Mouse (Mus musculus) erythroblast, embryonic 14.5 days (primary cell): Measurements from ENCODE around the gene Klhl9. TPM values are rescaled to one million over a fixed set of nuclear protein-coding genes. Genes with fewer than 3 reads are reported as not detected.

Experiments used
- H3K27me3 ChIP-seq: 2 replicates; pipeline ENCODE4 v1.6.1; 2012; ENCODE audit warnings: inconsistent platforms; ENCODE audit not compliant: control insufficient read depth
- H3K36me3 ChIP-seq: 2 replicates; pipeline ENCODE4 v1.6.1; 2012; ENCODE audit warnings: mild to moderate bottlenecking, inconsistent platforms; ENCODE audit not compliant: control insufficient read depth
- H3K4me1 ChIP-seq: 2 replicates; pipeline ENCODE4 v1.6.1; 2012; ENCODE audit warnings: inconsistent platforms; ENCODE audit not compliant: control insufficient read depth
- H3K4me3 ChIP-seq: replicated peaks from 2 replicates; pipeline ENCODE3; 2012; ENCODE audit warnings: moderate library complexity, mild to moderate bottlenecking, inconsistent platforms
- H3K9me3 ChIP-seq: 2 replicates; pipeline ENCODE4 v1.6.1; 2012; ENCODE audit warnings: low read length, inconsistent platforms, mixed read lengths; ENCODE audit not compliant: control insufficient read depth
- GATA1 ChIP-seq: IDR thresholded peaks from 2 replicates; pipeline ENCODE4 v1.6.1; 2012; ENCODE audit warnings: low read length, inconsistent platforms, mixed read lengths
- TAL1 ChIP-seq: IDR thresholded peaks from 3 replicates; pipeline ENCODE4 v1.6.1; 2012; ENCODE audit warnings: low read length, inconsistent platforms, mixed read lengths
- polyA plus RNA-seq: library from polyadenylated mRNA; stranded (reverse); fragments of >175 nt; gene quantifications from 2 replicates; pipeline ENCODE4 v1.2.3, GENCODE M21; 2012

Klhl9 gene
- polyA plus RNA-seq, 1 experiment: 0.10 TPM

DNA sequence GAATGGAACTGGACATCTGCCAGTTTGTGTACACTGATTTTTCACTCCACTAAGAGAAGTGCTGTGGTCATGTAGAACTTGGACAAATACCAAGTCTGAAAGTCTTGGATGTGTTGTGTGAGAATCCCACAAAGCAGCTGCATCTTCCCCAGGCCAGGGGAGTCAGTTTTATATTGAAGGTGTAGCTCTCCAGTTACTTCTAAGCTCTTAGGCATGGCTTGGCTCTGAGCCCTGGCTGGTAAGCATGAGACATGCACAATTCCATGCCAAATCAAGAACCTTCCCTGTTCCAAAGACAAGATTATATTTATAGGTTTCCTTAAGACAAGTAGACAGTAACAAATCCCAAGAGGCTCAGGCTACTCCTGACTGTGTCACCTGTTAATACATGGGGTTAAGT, 7.2 kb downstream of the Klhl9 start:
- TF ChIP-seq TAL1 (no peak), GATA1 (no peak)
- no peaks in the 10 kb centered on the region for H3K9me3 ChIP-seq
- H3K36me3 ChIP-seq: peaks cover 32% of the 10 kb centered on the region

GRCm38 (mm10) chr4:88714281-88714680, 8.0 kb downstream of the Klhl9 start:
- Histone ChIP-seq H3K36me3 (peaks cover 30% of the 10 kb centered on the region), H3K9me3 (no peaks in the 10 kb centered on the region), H3K4me3 (no peak overlapping the region), H3K4me1 (peaks cover 8% of the 10 kb centered on the region), H3K27me3 (no peaks in the 10 kb centered on the region)
- TF ChIP-seq TAL1: no peak
- TF ChIP-seq GATA1: no peak

More for the DNA sequence above, 7.2 kb downstream of the Klhl9 start:
- Histone ChIP-seq H3K27me3 (no peaks in the 10 kb centered on the region), H3K4me1 (peaks cover 12% of the 10 kb centered on the region), H3K4me3 (no peak overlapping the region)

GRCm38 (mm10) chr4:88707128-88707826, 15.0 kb downstream of the Klhl9 start:
- no peaks in the 10 kb centered on the region for H3K27me3 ChIP-seq
- TF ChIP-seq GATA1: no peak
- TF ChIP-seq TAL1: no peak
- H3K4me3 ChIP-seq: no peak overlapping the region
- no peaks in the 10 kb centered on the region for H3K4me1 ChIP-seq
- no peaks in the 10 kb centered on the region for H3K36me3 ChIP-seq
- H3K9me3 ChIP-seq: no peaks in the 10 kb centered on the region

DNA sequence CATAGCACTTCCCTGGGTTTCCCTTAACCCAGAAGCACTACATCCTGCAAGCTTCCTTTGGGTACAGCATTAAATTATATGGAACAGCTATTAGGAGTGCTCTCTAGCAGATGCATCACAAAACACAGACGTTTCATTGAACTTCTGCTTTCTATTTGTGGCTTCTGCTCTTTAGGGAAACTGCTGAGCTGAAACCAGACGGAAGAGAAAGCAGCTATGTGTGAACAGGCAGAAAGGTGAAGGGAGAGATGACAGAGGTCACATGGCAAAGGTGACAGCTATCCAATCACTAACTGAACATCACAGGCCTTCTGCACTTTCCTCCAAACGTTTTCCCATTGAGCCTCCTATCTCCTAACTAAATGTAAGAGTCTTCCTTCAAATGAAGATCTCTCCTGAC, 16.3 kb downstream of the Klhl9 start:
- no peaks in the 10 kb centered on the region for H3K9me3 ChIP-seq
- H3K27me3 ChIP-seq: no peaks in the 10 kb centered on the region
- H3K4me3 ChIP-seq: no peak overlapping the region
- no peaks in the 10 kb centered on the region for H3K36me3 ChIP-seq
- H3K4me1 ChIP-seq: no peaks in the 10 kb centered on the region
- no peak for TF ChIP-seq TAL1
- no peak for TF ChIP-seq GATA1

GRCm38 (mm10) chr4:88699301-88699700, 23.0 kb downstream of the Klhl9 start:
- no peaks in the 10 kb centered on the region for H3K36me3 ChIP-seq
- H3K4me3 ChIP-seq: no peak overlapping the region
- H3K9me3 ChIP-seq: no peaks in the 10 kb centered on the region
- peaks cover 3% of the 10 kb centered on the region; the same call in 1 of the 2 replicates for H3K27me3 ChIP-seq
- no peaks in the 10 kb centered on the region for H3K4me1 ChIP-seq
- TF ChIP-seq GATA1 (no peak), TAL1 (no peak)

GRCm38 (mm10) chr4:88698781-88699180, 23.5 kb downstream of the Klhl9 start:
- Histone ChIP-seq H3K4me3 (no peak overlapping the region), H3K36me3 (no peaks in the 10 kb centered on the region), H3K9me3 (no peaks in the 10 kb centered on the region), H3K27me3 (peaks cover 3% of the 10 kb centered on the region; the same call in 1 of the 2 replicates), H3K4me1 (no peaks in the 10 kb centered on the region)
- TF ChIP-seq GATA1: no peak
- TF ChIP-seq TAL1: no peak

- no peak overlapping the region for H3K4me3 ChIP-seq
- H3K36me3 ChIP-seq: no peaks in the 10 kb centered on the region
- TF ChIP-seq TAL1 (no peak), GATA1 (no peak)
- H3K27me3 ChIP-seq: peaks cover 3% of the 10 kb centered on the region; the same call in 1 of the 2 replicates
- no peaks in the 10 kb centered on the region for H3K4me1 ChIP-seq
- H3K9me3 ChIP-seq: no peaks in the 10 kb centered on the region
Measured at GRCm38 (mm10) chr4:88697753-88698152, 24.5 kb downstream of the Klhl9 start.

DNA sequence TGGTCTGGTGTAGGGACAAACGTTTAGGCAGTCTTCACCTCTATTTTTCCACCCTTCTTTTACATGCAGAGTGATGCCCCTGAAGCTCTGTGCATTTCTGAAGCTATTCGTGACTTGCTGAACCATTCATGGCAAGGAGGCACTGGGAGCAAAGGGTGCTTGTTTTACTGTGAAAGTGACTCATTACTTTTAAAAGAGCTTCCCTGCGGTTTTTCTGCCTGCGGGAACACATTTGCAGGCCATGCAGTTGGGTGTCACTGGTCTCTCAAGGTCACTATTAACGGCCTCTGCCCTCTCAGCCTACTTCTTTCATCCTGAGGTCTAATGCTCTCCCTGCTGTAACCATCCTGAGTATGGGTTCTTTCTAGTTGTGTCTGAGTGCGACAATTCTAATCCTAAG, 25.2 kb downstream of the Klhl9 start:
- H3K27me3 ChIP-seq: peaks cover 3% of the 10 kb centered on the region; the same call in 1 of the 2 replicates
- H3K4me3 ChIP-seq: no peak overlapping the region
- H3K36me3 ChIP-seq: no peaks in the 10 kb centered on the region
- no peaks in the 10 kb centered on the region for H3K9me3 ChIP-seq
- TF ChIP-seq TAL1: no peak
- no peak for TF ChIP-seq GATA1
- H3K4me1 ChIP-seq: no peaks in the 10 kb centered on the region

- TF ChIP-seq GATA1 (no peak), TAL1 (no peak)
- Histone ChIP-seq H3K4me3 (no peak overlapping the region), H3K9me3 (no peaks in the 10 kb centered on the region), H3K36me3 (no peaks in the 10 kb centered on the region), H3K27me3 (peaks cover 3% of the 10 kb centered on the region; the same call in 1 of the 2 replicates), H3K4me1 (no peaks in the 10 kb centered on the region)
Measured at GRCm38 (mm10) chr4:88696237-88696884, 25.9 kb downstream of the Klhl9 start.
